Mouse (Mus musculus): ENCODE data around the gene Homer2. TPM values are rescaled to one million over a fixed set of nuclear protein-coding genes. Genes with fewer than 3 reads are reported as not detected.
A peak's percentile ranks its signal among the peaks of the same experiment; 100 is the strongest.

Homer2 gene
- polyA plus RNA-seq, 1 experiment from 2014 or later: 12.6 TPM

GRCm38 (mm10) chr7:81689116-81689681 lies 18.1 kb downstream of the Homer2 start:
- WGBS: 69% methylated on average over 8 of the region's 8 CpGs
- Histone ChIP-seq H3K4me3 (no peak overlapping the region), H3K36me3 (replicated peaks) (no peaks in the 10 kb centered on the region), H3K27ac (peak overlapping the region; percentile 56), H3K4me1 (peaks cover 17% of the 10 kb centered on the region), H3K9me3 (no peaks in the 10 kb centered on the region), H3K27me3 (ENCODE audit: poor library complexity, severe bottlenecking) (no peaks in the 10 kb centered on the region)
- no peak for DNase-seq (ENCODE audit: extremely low spot score, low spot score)

GRCm38 (mm10) chr7:81688378-81688777 lies 18.9 kb downstream of the Homer2 start:
- H3K4me3 ChIP-seq: no peak overlapping the region
- DNase-seq (ENCODE audit: extremely low spot score, low spot score): no peak
- H3K4me1 ChIP-seq: peaks cover 21% of the 10 kb centered on the region
- H3K27ac ChIP-seq: no peak overlapping the region
- H3K36me3 ChIP-seq (replicated peaks): no peaks in the 10 kb centered on the region
- H3K9me3 ChIP-seq: no peaks in the 10 kb centered on the region
- H3K27me3 ChIP-seq (ENCODE audit: poor library complexity, severe bottlenecking): no peaks in the 10 kb centered on the region
- 87% methylated on average over 9 of the region's 9 CpGs for WGBS

- 92% methylated on average over 6 of the region's 6 CpGs for WGBS
- DNase-seq (ENCODE audit: extremely low spot score, low spot score): no peak
- no peaks in the 10 kb centered on the region for H3K27me3 ChIP-seq (ENCODE audit: poor library complexity, severe bottlenecking)
- H3K4me1 ChIP-seq: peaks cover 21% of the 10 kb centered on the region
- H3K9me3 ChIP-seq: no peaks in the 10 kb centered on the region
- no peak overlapping the region for H3K27ac ChIP-seq
- H3K4me3 ChIP-seq: no peak overlapping the region
- no peaks in the 10 kb centered on the region for H3K36me3 ChIP-seq (replicated peaks)
Measured at GRCm38 (mm10) chr7:81687684-81688316, 19.5 kb downstream of the Homer2 start.

- Histone ChIP-seq H3K27ac (no peak overlapping the region), H3K36me3 (replicated peaks) (no peaks in the 10 kb centered on the region), H3K4me1 (peaks cover 19% of the 10 kb centered on the region), H3K4me3 (no peak overlapping the region), H3K27me3 (ENCODE audit: poor library complexity, severe bottlenecking) (no peaks in the 10 kb centered on the region), H3K9me3 (no peaks in the 10 kb centered on the region)
- DNase-seq (ENCODE audit: extremely low spot score, low spot score): no peak
- WGBS: 89% methylated on average over 7 of the region's 7 CpGs
Measured at GRCm38 (mm10) chr7:81685375-81685774, 22.0 kb downstream of the Homer2 start.

- H3K9me3 ChIP-seq: no peaks in the 10 kb centered on the region
- DNase-seq (ENCODE audit: extremely low spot score, low spot score): no peak
Measured at GRCm38 (mm10) chr7:81683779-81684422, 23.4 kb downstream of the Homer2 start.

GRCm38 (mm10) chr7:81681386-81681785 lies 25.9 kb downstream of the Homer2 start:
- WGBS: 90% methylated on average over 3 of the region's 3 CpGs
- H3K9me3 ChIP-seq: no peaks in the 10 kb centered on the region
- peaks cover 12% of the 10 kb centered on the region for H3K4me1 ChIP-seq
- H3K36me3 ChIP-seq (replicated peaks): no peaks in the 10 kb centered on the region
- no peaks in the 10 kb centered on the region for H3K27me3 ChIP-seq (ENCODE audit: poor library complexity, severe bottlenecking)
- no peak for DNase-seq (ENCODE audit: extremely low spot score, low spot score)
- no peak overlapping the region for H3K27ac ChIP-seq
- no peak overlapping the region for H3K4me3 ChIP-seq

More at GRCm38 (mm10) chr7:81683779-81684422, 23.4 kb downstream of the Homer2 start:
- peaks cover 12% of the 10 kb centered on the region for H3K4me1 ChIP-seq
- H3K36me3 ChIP-seq (replicated peaks): no peaks in the 10 kb centered on the region
- 69% methylated on average over 7 of the region's 7 CpGs for WGBS
- H3K27me3 ChIP-seq (ENCODE audit: poor library complexity, severe bottlenecking): no peaks in the 10 kb centered on the region
- no peak overlapping the region for H3K4me3 ChIP-seq
- 0 out of 2 replicates have a peak overlapping the region, but pooled peaks have one; percentile 11 for H3K27ac ChIP-seq

GRCm38 (mm10) chr7:81673359-81674013 lies 33.8 kb downstream of the Homer2 start:
- Histone ChIP-seq H3K4me3 (no peak overlapping the region), H3K9me3 (no peaks in the 10 kb centered on the region), H3K36me3 (replicated peaks) (no peaks in the 10 kb centered on the region), H3K27ac (no peak overlapping the region), H3K27me3 (ENCODE audit: poor library complexity, severe bottlenecking) (no peaks in the 10 kb centered on the region), H3K4me1 (peaks cover 13% of the 10 kb centered on the region)
- 80% methylated on average over 15 of the region's 15 CpGs for WGBS
- DNase-seq (ENCODE audit: extremely low spot score, low spot score): no peak

GRCm38 (mm10) chr7:81672735-81673291 lies 34.5 kb downstream of the Homer2 start:
- WGBS: 88% methylated on average over 10 of the region's 10 CpGs
- no peak overlapping the region for H3K27ac ChIP-seq
- DNase-seq (ENCODE audit: extremely low spot score, low spot score): no peak
- H3K36me3 ChIP-seq (replicated peaks): no peaks in the 10 kb centered on the region
- no peaks in the 10 kb centered on the region for H3K9me3 ChIP-seq
- H3K4me1 ChIP-seq: peaks cover 13% of the 10 kb centered on the region
- no peaks in the 10 kb centered on the region for H3K27me3 ChIP-seq (ENCODE audit: poor library complexity, severe bottlenecking)
- no peak overlapping the region for H3K4me3 ChIP-seq

GRCm38 (mm10) chr7:81667156-81667555 lies 40.2 kb downstream of the Homer2 start:
- Histone ChIP-seq H3K9me3 (no peaks in the 10 kb centered on the region), H3K27ac (no peak overlapping the region), H3K4me3 (no peak overlapping the region), H3K36me3 (replicated peaks) (no peaks in the 10 kb centered on the region), H3K27me3 (ENCODE audit: poor library complexity, severe bottlenecking) (no peaks in the 10 kb centered on the region), H3K4me1 (no peaks in the 10 kb centered on the region)
- DNase-seq (ENCODE audit: extremely low spot score, low spot score): no peak
- 88% methylated on average over 4 of the region's 4 CpGs for WGBS

- Histone ChIP-seq H3K4me1 (no peaks in the 10 kb centered on the region), H3K27ac (no peak overlapping the region), H3K9me3 (no peaks in the 10 kb centered on the region), H3K27me3 (ENCODE audit: poor library complexity, severe bottlenecking) (no peaks in the 10 kb centered on the region), H3K4me3 (no peak overlapping the region), H3K36me3 (replicated peaks) (no peaks in the 10 kb centered on the region)
- no peak for DNase-seq (ENCODE audit: extremely low spot score, low spot score)
- WGBS: 86% methylated on average over 9 of the region's 9 CpGs
Measured at GRCm38 (mm10) chr7:81666585-81666984, 40.7 kb downstream of the Homer2 start.

GRCm38 (mm10) chr7:81663057-81663456 lies 44.3 kb downstream of the Homer2 start:
- Histone ChIP-seq H3K27me3 (ENCODE audit: poor library complexity, severe bottlenecking) (no peaks in the 10 kb centered on the region), H3K36me3 (replicated peaks) (no peaks in the 10 kb centered on the region), H3K4me1 (no peaks in the 10 kb centered on the region), H3K9me3 (no peaks in the 10 kb centered on the region), H3K4me3 (no peak overlapping the region), H3K27ac (no peak overlapping the region)
- whole genome bisulfite sequencing: 70% methylated on average over 3 of the region's 3 CpGs
- no peak for DNase-seq (ENCODE audit: extremely low spot score, low spot score)

GRCm38 (mm10) chr7:81657631-81658347 lies 49.5 kb downstream of the Homer2 start:
- no peak for DNase-seq (ENCODE audit: extremely low spot score, low spot score)

More at GRCm38 (mm10) chr7:81657631-81658347, 49.5 kb downstream of the Homer2 start:
- H3K27ac ChIP-seq: no peak overlapping the region
- H3K4me3 ChIP-seq: no peak overlapping the region
- H3K4me1 ChIP-seq: peaks cover 27% of the 10 kb centered on the region
- H3K36me3 ChIP-seq (replicated peaks): no peaks in the 10 kb centered on the region
- no peaks in the 10 kb centered on the region for H3K9me3 ChIP-seq
- 89% methylated on average over 2 of the region's 2 CpGs for WGBS
- no peaks in the 10 kb centered on the region for H3K27me3 ChIP-seq (ENCODE audit: poor library complexity, severe bottlenecking)

All from forebrain, embryonic 10.5 days (tissue).